Mouse (Mus musculus): ENCODE measurements around the gene Creb3l1. TPM values are rescaled to one million over a fixed set of nuclear protein-coding genes. Genes with fewer than 3 reads are reported as not detected.

Creb3l1 gene
- polyA plus RNA-seq, 1 experiment from 2014 or later, result 3.3 TPM

- no peak overlapping the region for H3K4me3 ChIP-seq
- ATAC-seq (ENCODE audit: low read depth), result no peak
- no peaks in the 10 kb centered on the region for H3K9me3 ChIP-seq
- peaks cover 12% of the 10 kb centered on the region for H3K27me3 ChIP-seq
- H3K27ac ChIP-seq (replicated peaks), result no peak overlapping the region
- 80% methylated on average over 12 of the region's 12 CpGs for WGBS
- H3K9ac ChIP-seq, result no peak overlapping the region
- H3K4me2 ChIP-seq, result no peak overlapping the region
- peaks cover 20% of the 10 kb centered on the region for H3K4me1 ChIP-seq (replicated peaks)
- no peaks in the 10 kb centered on the region for H3K36me3 ChIP-seq
Observed at GRCm38 (mm10) chr2:92011424-92012353, 12.6 kb downstream of the Creb3l1 start.

DNA sequence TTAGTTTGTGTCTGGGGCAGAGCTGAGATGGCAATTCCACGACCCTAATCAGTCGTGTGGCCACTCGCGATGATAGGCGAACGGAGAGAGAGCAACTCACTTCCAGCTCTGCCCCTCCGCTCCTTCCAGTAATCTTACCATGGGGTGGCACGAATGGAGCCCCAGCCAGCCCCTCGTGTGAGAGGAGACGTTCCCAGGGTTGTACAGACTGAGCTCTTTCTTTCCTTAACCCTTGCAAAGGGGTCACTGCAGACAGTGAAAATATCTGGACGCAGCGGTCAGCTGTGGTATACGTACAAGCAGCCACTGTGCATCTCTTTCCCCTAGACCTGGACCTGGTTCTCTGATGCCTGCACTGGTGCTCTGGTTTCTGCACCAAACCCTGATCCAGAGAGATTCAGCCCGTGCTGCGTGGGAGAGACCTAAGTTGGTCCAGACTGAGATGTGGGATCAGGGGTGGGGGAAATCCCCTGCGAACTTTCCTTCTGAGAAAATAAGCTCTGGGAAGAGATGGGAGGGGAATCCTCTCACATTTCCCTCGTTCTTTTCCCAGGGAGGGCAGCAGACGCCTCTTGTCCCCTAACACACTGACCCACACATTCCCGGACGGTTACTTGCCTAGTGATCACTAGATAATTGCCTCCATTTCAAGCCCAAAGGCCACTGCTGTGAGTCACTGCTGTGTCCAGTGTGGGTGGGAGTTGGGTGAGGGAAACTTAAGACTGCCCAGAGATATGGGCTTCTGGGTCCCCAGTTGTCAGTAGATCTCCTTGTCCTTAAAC is 15.5 kb downstream of the Creb3l1 start:
- Histone ChIP-seq H3K4me3 (peak overlapping the region; percentile 57), H3K4me1 (replicated peaks) (peaks cover 21% of the 10 kb centered on the region), H3K27ac (replicated peaks) (peak overlapping the region; percentile 84), H3K9me3 (no peaks in the 10 kb centered on the region), H3K27me3 (peaks cover 23% of the 10 kb centered on the region), H3K4me2 (peak overlapping the region; percentile 87), H3K36me3 (no peaks in the 10 kb centered on the region), H3K9ac (peak overlapping the region; percentile 80)
- peak; percentile 53 for ATAC-seq (ENCODE audit: low read depth)
- under 1% methylated on average over 20 of the region's 20 CpGs for WGBS

- Histone ChIP-seq H3K4me2 (peak overlapping the region; percentile 87), H3K27ac (replicated peaks) (peak overlapping the region; percentile 84), H3K9me3 (no peaks in the 10 kb centered on the region), H3K9ac (peak overlapping the region; percentile 80), H3K4me1 (replicated peaks) (peaks cover 21% of the 10 kb centered on the region), H3K27me3 (peaks cover 23% of the 10 kb centered on the region), H3K4me3 (peak overlapping the region; percentile 57), H3K36me3 (no peaks in the 10 kb centered on the region)
- ATAC-seq (ENCODE audit: low read depth), result peak; percentile 98
- under 1% methylated on average over 32 of the region's 34 CpGs for WGBS
Observed at GRCm38 (mm10) chr2:92007933-92008622, 16.2 kb downstream of the Creb3l1 start.

DNA sequence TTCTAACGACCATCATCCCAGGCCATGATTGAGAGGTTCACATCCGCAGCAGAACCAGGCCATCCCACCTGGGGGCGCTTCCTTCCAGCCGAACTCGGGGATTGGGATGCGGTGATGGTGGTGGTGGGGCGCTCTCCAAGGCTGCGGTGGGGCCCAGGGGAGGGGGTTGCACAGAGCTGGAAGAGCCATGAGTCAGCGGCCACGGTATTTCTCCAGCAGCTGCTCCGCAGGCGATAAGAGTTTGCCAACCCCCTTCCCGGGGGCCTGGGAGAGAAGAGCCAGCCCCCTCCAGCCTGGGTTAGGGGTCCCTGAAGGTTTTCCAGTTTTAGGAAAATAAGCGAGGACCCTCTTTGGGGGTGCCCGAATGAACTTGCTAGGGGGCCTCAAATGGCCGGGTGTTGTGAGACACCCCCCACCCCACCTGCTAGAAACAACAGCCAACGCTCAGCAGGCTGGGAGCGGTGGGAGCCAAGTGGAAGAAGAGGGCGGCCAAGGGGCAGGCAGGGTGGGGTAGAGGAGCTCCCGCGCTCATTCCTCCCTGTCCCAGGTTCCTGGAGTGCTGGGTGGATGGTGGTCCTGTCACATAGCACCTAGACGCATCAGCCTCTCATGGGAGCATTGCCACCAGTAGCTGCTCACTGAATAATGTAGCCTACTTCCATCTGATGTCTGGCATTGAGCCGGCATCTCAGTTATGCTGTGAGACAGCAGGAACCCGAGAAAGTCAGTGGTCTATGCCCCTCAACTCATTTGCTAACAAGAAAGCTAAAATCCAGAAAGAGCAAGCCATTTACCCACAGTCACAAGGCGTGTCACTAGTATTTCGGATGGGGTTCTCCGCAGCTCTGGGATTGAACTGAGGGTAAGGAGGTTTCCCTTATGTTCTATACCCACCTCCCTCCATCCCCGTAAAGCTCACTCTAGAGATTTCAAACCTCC is 17.1 kb downstream of the Creb3l1 start:
- 2% methylated on average over 28 of the region's 28 CpGs for WGBS
- peak overlapping the region; percentile 57 for H3K4me3 ChIP-seq
- no peaks in the 10 kb centered on the region for H3K9me3 ChIP-seq
- H3K27me3 ChIP-seq, result peaks cover 23% of the 10 kb centered on the region
- H3K9ac ChIP-seq, result peak overlapping the region; percentile 73
- H3K27ac ChIP-seq (replicated peaks), result peak overlapping the region; percentile 81
- peak; percentile 28 for ATAC-seq (ENCODE audit: low read depth)
- H3K36me3 ChIP-seq, result no peaks in the 10 kb centered on the region
- H3K4me1 ChIP-seq (replicated peaks), result peaks cover 21% of the 10 kb centered on the region
- H3K4me2 ChIP-seq, result peak overlapping the region; percentile 87

DNA sequence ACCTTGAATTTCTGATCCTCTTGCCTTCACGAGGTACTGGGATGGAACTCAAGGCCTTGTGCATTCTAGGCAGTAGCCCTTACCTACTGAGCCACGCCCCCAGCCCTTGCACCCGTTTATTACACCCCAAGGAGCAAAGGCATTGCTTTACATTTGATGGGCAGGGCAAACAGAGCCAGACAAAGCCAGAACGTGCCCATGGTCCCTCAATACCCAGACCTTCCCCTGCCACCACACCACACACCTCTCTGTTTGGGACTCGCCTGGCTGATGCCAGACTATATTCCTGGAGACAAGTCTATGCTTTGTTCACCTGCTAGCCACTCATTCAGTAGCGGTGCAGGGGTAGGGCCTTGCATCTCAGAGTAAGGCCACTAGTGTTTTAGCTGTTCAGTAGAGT is 17.8 kb downstream of the Creb3l1 start:
- Histone ChIP-seq H3K27ac (replicated peaks) (no peak overlapping the region), H3K36me3 (no peaks in the 10 kb centered on the region), H3K4me2 (peak overlapping the region; percentile 87), H3K4me1 (replicated peaks) (peaks cover 21% of the 10 kb centered on the region), H3K9ac (peak overlapping the region; percentile 73; the same call in 1 of the 2 replicates), H3K9me3 (no peaks in the 10 kb centered on the region), H3K4me3 (no peak overlapping the region), H3K27me3 (peaks cover 23% of the 10 kb centered on the region)
- no peak for ATAC-seq (ENCODE audit: low read depth)
- WGBS, result 42% methylated on average over 6 of the region's 6 CpGs

DNA sequence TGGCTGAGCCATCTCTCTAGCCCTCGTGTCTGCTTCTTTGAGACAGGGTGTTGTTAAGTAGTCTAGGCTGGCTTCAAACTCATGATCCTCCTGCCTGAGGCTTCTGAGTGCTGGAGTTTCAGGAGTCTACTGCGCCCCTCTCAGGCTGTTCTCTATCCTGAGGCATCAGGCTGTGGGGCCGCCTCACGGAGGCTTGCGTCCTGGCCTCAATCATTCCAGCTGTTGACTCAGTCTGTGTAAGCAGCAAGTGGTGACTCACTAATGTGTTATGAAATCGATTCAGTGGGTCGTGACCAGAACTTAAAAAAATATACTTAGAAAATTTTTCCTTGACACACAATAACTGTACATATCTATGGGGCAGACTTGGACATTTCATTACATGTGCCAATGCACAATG is 19.7 kb downstream of the Creb3l1 start:
- Histone ChIP-seq H3K4me3 (no peak overlapping the region), H3K27me3 (peaks cover 14% of the 10 kb centered on the region), H3K27ac (replicated peaks) (no peak overlapping the region), H3K4me2 (no peak overlapping the region), H3K4me1 (replicated peaks) (peaks cover 21% of the 10 kb centered on the region), H3K9ac (no peak overlapping the region), H3K36me3 (no peaks in the 10 kb centered on the region), H3K9me3 (no peaks in the 10 kb centered on the region)
- ATAC-seq (ENCODE audit: low read depth), result no peak
- 79% methylated on average over 7 of the region's 7 CpGs for WGBS

DNA sequence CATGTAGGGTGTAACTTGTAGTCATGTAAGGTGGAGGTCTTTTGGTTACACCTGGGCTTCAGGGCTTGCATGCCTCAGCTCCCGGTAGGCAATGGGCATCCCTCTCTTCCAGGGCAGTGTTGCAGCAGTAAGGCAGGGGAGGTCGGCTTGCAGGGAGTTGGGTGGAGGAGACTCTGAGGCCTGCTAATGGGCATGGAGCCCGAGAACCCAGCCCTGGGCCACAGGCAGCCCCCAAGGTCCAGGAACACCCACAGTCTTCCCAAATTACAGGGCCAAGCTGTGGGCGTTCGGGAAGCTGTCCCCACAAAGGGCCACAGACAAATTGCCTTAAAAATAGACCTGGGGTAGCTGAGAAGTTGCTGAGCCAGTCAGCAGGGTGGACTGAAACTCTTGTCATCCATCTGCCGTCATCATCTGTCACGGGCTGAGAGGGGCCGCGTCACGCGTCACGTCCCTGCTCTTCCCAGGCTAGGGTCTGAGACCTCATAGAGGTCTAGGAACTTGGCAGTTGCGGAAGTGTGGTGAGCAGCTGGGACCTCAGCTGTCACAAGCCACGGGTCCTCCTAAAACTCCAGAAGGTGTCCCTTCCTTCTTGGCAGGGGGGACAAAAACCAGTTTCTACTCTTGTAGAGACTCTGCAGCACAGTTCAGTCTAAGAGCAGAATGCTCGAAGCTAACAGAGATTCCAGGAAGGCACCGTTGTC is 26.2 kb downstream of the Creb3l1 start:
- H3K27ac ChIP-seq (replicated peaks), result no peak overlapping the region
- no peak overlapping the region for H3K4me3 ChIP-seq
- no peaks in the 10 kb centered on the region for H3K27me3 ChIP-seq
- 0 out of 2 replicates have a peak, but pooled peaks cover 4% of the 10 kb centered on the region for H3K4me1 ChIP-seq (replicated peaks)
- 82% methylated on average over 16 of the region's 16 CpGs for WGBS
- ATAC-seq (ENCODE audit: low read depth), result no peak
- no peak overlapping the region for H3K4me2 ChIP-seq
- no peak overlapping the region for H3K9ac ChIP-seq
- no peaks in the 10 kb centered on the region for H3K9me3 ChIP-seq
- H3K36me3 ChIP-seq, result no peaks in the 10 kb centered on the region

DNA sequence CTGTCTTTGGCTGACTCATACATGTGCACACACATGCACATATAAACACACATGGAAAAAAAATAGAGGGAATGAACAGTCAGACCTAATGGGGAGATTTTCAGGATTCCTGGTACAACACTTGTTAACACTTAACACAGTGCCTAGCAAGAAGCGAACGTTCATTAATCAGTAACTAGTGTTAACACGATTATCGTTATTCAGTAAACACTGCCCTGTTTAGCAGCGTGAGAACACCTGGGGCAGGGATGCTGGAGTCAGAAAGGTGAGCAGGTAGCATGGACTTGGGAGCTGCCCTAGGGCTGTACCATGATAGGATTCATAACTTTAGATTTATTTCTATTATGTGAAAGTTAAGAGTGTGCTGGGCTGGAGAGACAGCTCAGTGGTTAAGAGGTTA is 28.3 kb downstream of the Creb3l1 start:
- Histone ChIP-seq H3K4me1 (replicated peaks) (0 out of 2 replicates have a peak, but pooled peaks cover 4% of the 10 kb centered on the region), H3K4me3 (no peak overlapping the region), H3K4me2 (no peak overlapping the region), H3K9ac (no peak overlapping the region), H3K36me3 (no peaks in the 10 kb centered on the region), H3K27ac (replicated peaks) (no peak overlapping the region), H3K9me3 (no peaks in the 10 kb centered on the region), H3K27me3 (no peaks in the 10 kb centered on the region)
- WGBS, result 90% methylated on average over 5 of the region's 5 CpGs
- ATAC-seq (ENCODE audit: low read depth), result no peak

DNA sequence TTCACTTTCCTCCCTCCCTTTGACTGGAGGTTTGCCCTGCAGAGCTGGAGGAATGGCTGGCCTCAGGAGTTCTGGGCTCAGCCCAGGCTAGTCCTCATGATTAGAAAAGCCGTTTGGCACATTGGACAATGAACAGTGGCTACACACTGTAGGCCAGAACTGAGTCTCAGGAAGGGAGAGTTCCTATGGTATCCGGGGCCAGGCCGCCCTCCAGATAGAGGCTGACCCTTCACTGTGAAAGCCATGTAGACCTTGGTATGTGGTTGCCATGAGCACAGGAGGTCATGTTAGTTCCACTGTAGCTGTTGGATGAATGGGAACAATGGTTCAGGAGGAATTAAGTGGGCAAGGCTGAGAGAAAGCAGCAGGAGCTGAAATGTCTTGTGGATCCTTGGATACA is 30.9 kb downstream of the Creb3l1 start:
- Histone ChIP-seq H3K4me1 (replicated peaks) (0 out of 2 replicates have a peak, but pooled peaks cover 4% of the 10 kb centered on the region), H3K4me2 (no peak overlapping the region), H3K9me3 (no peaks in the 10 kb centered on the region), H3K36me3 (no peaks in the 10 kb centered on the region), H3K27me3 (no peaks in the 10 kb centered on the region), H3K4me3 (no peak overlapping the region), H3K9ac (no peak overlapping the region), H3K27ac (replicated peaks) (no peak overlapping the region)
- WGBS, result 51% methylated on average over 3 of the region's 3 CpGs
- ATAC-seq (ENCODE audit: low read depth), result no peak

- ATAC-seq (ENCODE audit: low read depth), result no peak
- Histone ChIP-seq H3K9me3 (no peaks in the 10 kb centered on the region), H3K27ac (replicated peaks) (no peak overlapping the region), H3K4me3 (no peak overlapping the region), H3K9ac (no peak overlapping the region), H3K27me3 (no peaks in the 10 kb centered on the region), H3K4me1 (replicated peaks) (peaks cover 16% of the 10 kb centered on the region), H3K4me2 (no peak overlapping the region), H3K36me3 (no peaks in the 10 kb centered on the region)
Observed at GRCm38 (mm10) chr2:91989750-91990149, 34.6 kb downstream of the Creb3l1 start.
